Mouse (Mus musculus) C2C12 (cell line): ENCODE data around the gene Itga11.

ENCODE experiments used
- CTCF ChIP-seq: IDR thresholded peaks from one replicate; pipeline ENCODE4 v1.5.1; 2011; ENCODE audit not compliant: control insufficient read depth, insufficient read depth, insufficient read length
- FOSL1 ChIP-seq: IDR thresholded peaks from one replicate; pipeline ENCODE4 v1.8.0; 2011; ENCODE audit warnings: mild to moderate bottlenecking, low read length; ENCODE audit not compliant: poor library complexity, insufficient read depth, severe bottlenecking
- MYOG ChIP-seq: IDR thresholded peaks from one replicate; pipeline ENCODE4 v1.6.1; 2011; ENCODE audit not compliant: control insufficient read depth, insufficient read length; ENCODE audit errors: extremely low read depth
- USF1 ChIP-seq: IDR thresholded peaks from one replicate; pipeline ENCODE4 v1.6.1; 2011; ENCODE audit warnings: low read depth, mild to moderate bottlenecking, control low read depth, moderate library complexity

- no peak for TF ChIP-seq CTCF
- no peak for TF ChIP-seq USF1
- TF ChIP-seq FOSL1, result no peak
- TF ChIP-seq MYOG, result no peak
Measured at GRCm38 (mm10) chr9:62677641-62678549, at the start of gene Itga11.
